Mouse (Mus musculus) frontal cortex, adult (tissue): ENCODE measurements around the gene Arpc3.
"Not testable (repeated sequence)": the region's sequence is repeated elsewhere in the genome, so short reads cannot be mapped to it uniquely, and the experiment has no call there.

Experiments
- ATAC-seq: cut with Nextera tagmentation; 2 replicates; pipeline ENCODE4 v1.9.2; 2017; ENCODE audit warnings: mild to moderate bottlenecking, moderate library complexity, mixed read lengths; ENCODE audit not compliant: low TSS enrichment

Arpc3 gene

GRCm38 (mm10) chr5:122399871-122400270, 8.2 kb downstream of the Arpc3 start:
- ATAC-seq: no peak

GRCm38 (mm10) chr5:122400628-122401302, 9.1 kb downstream of the Arpc3 start:
- ATAC-seq: peak; percentile 48

GRCm38 (mm10) chr5:122401303-122401640, 9.6 kb downstream of the Arpc3 start:
- peak; percentile 44 for ATAC-seq

GRCm38 (mm10) chr5:122402160-122402559, 10.5 kb downstream of the Arpc3 start:
- no peak for ATAC-seq

- peak; percentile 45 for ATAC-seq
Observed at GRCm38 (mm10) chr5:122402772-122403171, 11.1 kb downstream of the Arpc3 start.

GRCm38 (mm10) chr5:122403362-122403761, 11.7 kb downstream of the Arpc3 start:
- no peak for ATAC-seq

GRCm38 (mm10) chr5:122405537-122405936, 13.9 kb downstream of the Arpc3 start:
- no peak for ATAC-seq

GRCm38 (mm10) chr5:122409692-122410645, 18.3 kb downstream of the Arpc3 start:
- ATAC-seq: no peak

GRCm38 (mm10) chr5:122411892-122412291, 20.2 kb downstream of the Arpc3 start:
- no peak for ATAC-seq

GRCm38 (mm10) chr5:122412826-122413225, 21.1 kb downstream of the Arpc3 start:
- no peak for ATAC-seq

- no peak for ATAC-seq
Observed at GRCm38 (mm10) chr5:122414351-122414750, 22.7 kb downstream of the Arpc3 start.

- no peak for ATAC-seq
Observed at GRCm38 (mm10) chr5:122415465-122415864, 23.8 kb downstream of the Arpc3 start.

GRCm38 (mm10) chr5:122420676-122421075, 29.0 kb downstream of the Arpc3 start:
- ATAC-seq: not testable (repeated sequence)

- peak; percentile 41 for ATAC-seq
Observed at GRCm38 (mm10) chr5:122421271-122422068, 29.8 kb downstream of the Arpc3 start, which contains the start of gene Anapc7. TSS of gene Anapc7 (plus strand) at chr5:122421693.

- peak; percentile 95 for ATAC-seq
Observed at GRCm38 (mm10) chr5:122422071-122422964, 30.6 kb downstream of the Arpc3 start.

- no peak for ATAC-seq
Observed at GRCm38 (mm10) chr5:122423083-122423482, 31.4 kb downstream of the Arpc3 start.

GRCm38 (mm10) chr5:122425550-122425949, 33.9 kb downstream of the Arpc3 start:
- ATAC-seq: no peak

GRCm38 (mm10) chr5:122430036-122430775, 38.5 kb downstream of the Arpc3 start:
- no peak for ATAC-seq

- no peak for ATAC-seq
Observed at GRCm38 (mm10) chr5:122431221-122431620, 39.5 kb downstream of the Arpc3 start.

- ATAC-seq: no peak
Observed at GRCm38 (mm10) chr5:122434541-122434940, 42.9 kb downstream of the Arpc3 start.
